Mouse (Mus musculus) ovary, postnatal 10 days (tissue): Measurements from ENCODE around the gene Plekha5.
A peak's percentile ranks its signal among the peaks of the same experiment; 100 is the strongest.

ENCODE experiments used
- DNase-seq: peaks from one replicate; pipeline ENCODE4 v3.0.0; 2022; ENCODE audit warnings: low spot score

Gene Plekha5

GRCm38 (mm10) chr6:140613822-140614221 lies 190.0 kb downstream of the Plekha5 start:
- DNase-seq: no peak

- DNase-seq: no peak
Observed at GRCm38 (mm10) chr6:140614711-140615110, 190.9 kb downstream of the Plekha5 start.

- no peak for DNase-seq
Observed at GRCm38 (mm10) chr6:140620531-140621349, 196.9 kb downstream of the Plekha5 start.

- DNase-seq: no peak
Observed at GRCm38 (mm10) chr6:140621622-140622021, 197.8 kb downstream of the Plekha5 start.

GRCm38 (mm10) chr6:140622391-140623225 lies 198.8 kb downstream of the Plekha5 start, which contains the start of gene Aebp2:
Gene Aebp2, plus strand, starts transcription at chr6:140622663.
- DNase-seq: no peak

GRCm38 (mm10) chr6:140623226-140624095 lies 199.6 kb downstream of the Plekha5 start:
- peak; percentile 83 for DNase-seq

GRCm38 (mm10) chr6:140624096-140625051 lies 200.5 kb downstream of the Plekha5 start:
- peak; percentile 41 for DNase-seq

- DNase-seq: no peak
Observed at GRCm38 (mm10) chr6:140629176-140629859, 205.5 kb downstream of the Plekha5 start.

- no peak for DNase-seq
Observed at GRCm38 (mm10) chr6:140630306-140630705, 206.5 kb downstream of the Plekha5 start.

- no peak for DNase-seq
Observed at GRCm38 (mm10) chr6:140633616-140634015, 209.8 kb downstream of the Plekha5 start.

GRCm38 (mm10) chr6:140636290-140636689 lies 212.4 kb downstream of the Plekha5 start:
- no peak for DNase-seq

GRCm38 (mm10) chr6:140642010-140642409 lies 218.2 kb downstream of the Plekha5 start:
- no peak for DNase-seq

GRCm38 (mm10) chr6:140642655-140643054 lies 218.8 kb downstream of the Plekha5 start:
- no peak for DNase-seq

- no peak for DNase-seq
Observed at GRCm38 (mm10) chr6:140645931-140646330, 222.1 kb downstream of the Plekha5 start.
